Mouse (Mus musculus): ENCODE data around the gene Bub1b. TPM values are rescaled to one million over a fixed set of nuclear protein-coding genes. Genes with fewer than 3 reads are reported as not detected.

The Bub1b gene
- total RNA-seq (2015; ENCODE audit: low replicate concordance) = 21.7 and 41.2 TPM in 2 replicates
- total RNA-seq (2017; ENCODE audit: low replicate concordance) = 36.4 and 48.5 TPM in 2 replicates

GRCm38 (mm10) chr2:118597673-118598568 is at the start of gene Bub1b:
Gene Bub1b (plus strand): TSS chr2:118598211.
- ATAC-seq (replicated peaks; ENCODE audit: low FRiP score, poor library complexity, severe bottlenecking) = peak; percentile 97

GRCm38 (mm10) chr2:118548421-118549221 is 49.4 kb upstream of the Bub1b start:
- no peak for ATAC-seq (replicated peaks; ENCODE audit: low FRiP score, poor library complexity, severe bottlenecking)

- peak; percentile 68 for ATAC-seq (replicated peaks; ENCODE audit: low FRiP score, poor library complexity, severe bottlenecking)
These were observed 48.2 kb upstream of the Bub1b start, which contains the start of gene Bmf for GRCm38 (mm10) chr2:118549507-118550473. Gene Bmf (minus strand): TSS chr2:118549687.

- no peak for ATAC-seq (replicated peaks; ENCODE audit: low FRiP score, poor library complexity, severe bottlenecking)
These were observed 46.4 kb upstream of the Bub1b start for GRCm38 (mm10) chr2:118551606-118552005.

GRCm38 (mm10) chr2:118554356-118554990 is 43.5 kb upstream of the Bub1b start:
- peak; percentile 85 for ATAC-seq (replicated peaks; ENCODE audit: low FRiP score, poor library complexity, severe bottlenecking)

- ATAC-seq (replicated peaks; ENCODE audit: low FRiP score, poor library complexity, severe bottlenecking) = no peak
These were observed 39.6 kb upstream of the Bub1b start for GRCm38 (mm10) chr2:118558426-118558825.

GRCm38 (mm10) chr2:118562015-118562414 is 36.0 kb upstream of the Bub1b start:
- ATAC-seq (replicated peaks; ENCODE audit: low FRiP score, poor library complexity, severe bottlenecking) = no peak

- no peak for ATAC-seq (replicated peaks; ENCODE audit: low FRiP score, poor library complexity, severe bottlenecking)
These were observed 35.6 kb upstream of the Bub1b start for GRCm38 (mm10) chr2:118562431-118562830.

- ATAC-seq (replicated peaks; ENCODE audit: low FRiP score, poor library complexity, severe bottlenecking) = no peak
These were observed 30.8 kb upstream of the Bub1b start for GRCm38 (mm10) chr2:118567179-118567578.

- ATAC-seq (replicated peaks; ENCODE audit: low FRiP score, poor library complexity, severe bottlenecking) = no peak
These were observed 27.1 kb upstream of the Bub1b start for GRCm38 (mm10) chr2:118570939-118571338.

GRCm38 (mm10) chr2:118572183-118572836 is 25.7 kb upstream of the Bub1b start:
- no peak for ATAC-seq (replicated peaks; ENCODE audit: low FRiP score, poor library complexity, severe bottlenecking)

- no peak for ATAC-seq (replicated peaks; ENCODE audit: low FRiP score, poor library complexity, severe bottlenecking)
These were observed 24.9 kb upstream of the Bub1b start for GRCm38 (mm10) chr2:118573135-118573534.

GRCm38 (mm10) chr2:118586013-118586412 is 12.0 kb upstream of the Bub1b start:
- ATAC-seq (replicated peaks; ENCODE audit: low FRiP score, poor library complexity, severe bottlenecking) = no peak

- no peak for ATAC-seq (replicated peaks; ENCODE audit: low FRiP score, poor library complexity, severe bottlenecking)
These were observed 10.3 kb upstream of the Bub1b start for GRCm38 (mm10) chr2:118587686-118588085.

GRCm38 (mm10) chr2:118591083-118591482 is 6.9 kb upstream of the Bub1b start:
- ATAC-seq (replicated peaks; ENCODE audit: low FRiP score, poor library complexity, severe bottlenecking) = no peak

GRCm38 (mm10) chr2:118599087-118599486 is 1.1 kb downstream of the Bub1b start:
- ATAC-seq (replicated peaks; ENCODE audit: low FRiP score, poor library complexity, severe bottlenecking) = no peak

- ATAC-seq (replicated peaks; ENCODE audit: low FRiP score, poor library complexity, severe bottlenecking) = no peak
These were observed 3.7 kb downstream of the Bub1b start for GRCm38 (mm10) chr2:118601599-118602263.

GRCm38 (mm10) chr2:118604091-118604490 is 6.1 kb downstream of the Bub1b start:
- ATAC-seq (replicated peaks; ENCODE audit: low FRiP score, poor library complexity, severe bottlenecking) = no peak
